Mouse (Mus musculus) heart, embryonic 11.5 days (tissue): ENCODE measurements around the gene Hivep1. TPM values are rescaled to one million over a fixed set of nuclear protein-coding genes. Genes with fewer than 3 reads are reported as not detected.

Source experiments
- ATAC-seq: fragments of 200-750 bp; cut with Nextera tagmentation; replicated peaks from 2 replicates; pipeline ENCODE4 v1.8.0; 2017; ENCODE audit warnings: moderate library complexity; ENCODE audit not compliant: insufficient number of reproducible peaks, low FRiP score, low TSS enrichment
- H3K27ac ChIP-seq: fragments of 300-500 bp; sonication (generic); 2 replicates; pipeline ENCODE4 v1.5.1; 2014; ENCODE audit warnings: mild to moderate bottlenecking, low read depth, low read length
- H3K27me3 ChIP-seq: fragments of 300-500 bp; sonication (generic); 2 replicates; pipeline ENCODE4 v1.6.1; 2014; ENCODE audit warnings: mild to moderate bottlenecking, low read length, mixed read lengths; ENCODE audit not compliant: control insufficient read depth, insufficient read depth
- H3K36me3 ChIP-seq: fragments of 300-500 bp; sonication (generic); 2 replicates; pipeline ENCODE4 v1.6.1; 2014; ENCODE audit warnings: mild to moderate bottlenecking, low read length, moderate library complexity, mixed read lengths; ENCODE audit not compliant: control insufficient read depth, insufficient read depth
- H3K4me1 ChIP-seq: fragments of 300-500 bp; sonication (generic); 2 replicates; pipeline ENCODE4 v1.6.1; 2014; ENCODE audit warnings: low read length; ENCODE audit not compliant: control insufficient read depth, insufficient read depth
- H3K4me2 ChIP-seq: fragments of 300-500 bp; sonication (generic); 2 replicates; pipeline ENCODE4 v1.6.1; 2014; ENCODE audit warnings: mild to moderate bottlenecking, moderate library complexity
- H3K4me3 ChIP-seq: fragments of 300-500 bp; sonication (generic); 2 replicates; pipeline ENCODE4 v1.5.1; 2014; ENCODE audit warnings: low read depth, low read length
- H3K9ac ChIP-seq: fragments of 300-500 bp; sonication (generic); 2 replicates; pipeline ENCODE4 v1.6.1; 2014; ENCODE audit warnings: mild to moderate bottlenecking, low read depth, low read length, moderate library complexity
- H3K9me3 ChIP-seq: fragments of 300-500 bp; sonication (generic); replicated peaks from 2 replicates; pipeline ENCODE4 v1.6.1; 2016; ENCODE audit warnings: low read length; ENCODE audit not compliant: control insufficient read depth
- whole genome bisulfite sequencing: fragments of 180-500 bp; shearing (Covaris S2); extraction: QIAGEN DNeasy Blood & Tissue Kit; methylation state at CpG from one replicate; pipeline ENCODE4 v1.1.7; 2014; ENCODE audit not compliant: insufficient replicate concordance; 5-methylcytosine and 5-hydroxymethylcytosine counted together
- polyA plus RNA-seq: library from polyadenylated mRNA; unstranded; fragments of >200 nt; fragmentation: Nextera tagmentation; extraction: Ambion mirVana; gene quantifications from 2 replicates; pipeline ENCODE4 v1.2.1, GENCODE M21; 2014

The Hivep1 gene
- polyA plus RNA-seq, 1 experiment from 2014 or later = 11.4 TPM

DNA sequence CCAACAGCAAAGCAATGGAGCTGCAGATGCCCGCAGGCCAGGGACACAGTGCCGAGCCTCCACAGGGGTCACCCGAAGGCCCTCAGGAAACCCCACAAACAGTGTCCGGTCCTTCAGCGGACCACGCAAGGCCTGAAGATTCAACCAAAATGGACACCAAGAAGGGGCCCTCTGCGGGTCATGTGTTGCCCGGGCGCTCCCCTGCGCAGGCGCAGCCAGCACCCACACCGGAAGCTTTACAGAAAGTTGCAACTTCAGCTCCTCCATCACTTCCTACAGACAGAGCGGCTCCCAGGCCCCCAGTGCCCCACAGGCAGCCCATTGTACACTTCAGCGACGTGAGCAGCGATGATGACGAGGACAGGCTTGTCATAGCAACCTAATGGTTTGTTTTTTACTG, 132.3 kb downstream of the Hivep1 start:
- no peaks in the 10 kb centered on the region for H3K27me3 ChIP-seq
- ATAC-seq = no peak
- H3K4me1 ChIP-seq = no peaks in the 10 kb centered on the region
- no peak overlapping the region for H3K27ac ChIP-seq
- no peak overlapping the region for H3K4me3 ChIP-seq
- H3K4me2 ChIP-seq = no peak overlapping the region
- no peaks in the 10 kb centered on the region for H3K9me3 ChIP-seq
- peaks cover 4% of the 10 kb centered on the region; the same call in 1 of the 2 replicates for H3K36me3 ChIP-seq
- WGBS = 91% methylated on average over 17 of the region's 17 CpGs
- no peak overlapping the region for H3K9ac ChIP-seq

DNA sequence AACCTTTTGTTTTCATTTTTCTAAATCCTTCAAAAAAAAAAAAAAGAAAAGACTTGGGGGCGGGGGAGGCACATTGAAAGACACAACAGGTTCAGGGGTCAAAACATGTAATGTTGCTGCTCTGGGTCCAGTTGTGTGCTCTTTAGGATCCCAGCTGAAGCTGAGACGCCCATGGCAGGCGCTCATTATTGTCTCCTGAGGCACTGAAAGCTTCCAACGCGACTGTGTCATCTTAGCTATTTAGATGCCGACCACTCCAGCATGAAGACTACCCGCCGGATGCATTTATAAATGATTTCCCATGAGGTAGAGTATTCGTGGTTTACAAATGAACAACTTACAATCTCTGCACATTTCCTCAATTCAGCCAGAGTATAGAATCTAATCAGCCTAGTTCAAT, 141.2 kb downstream of the Hivep1 start:
- no peaks in the 10 kb centered on the region for H3K27me3 ChIP-seq
- H3K36me3 ChIP-seq = no peaks in the 10 kb centered on the region
- H3K9me3 ChIP-seq = no peaks in the 10 kb centered on the region
- no peak for ATAC-seq
- no peak overlapping the region for H3K9ac ChIP-seq
- no peak overlapping the region for H3K4me2 ChIP-seq
- 70% methylated on average over 9 of the region's 9 CpGs for WGBS
- no peaks in the 10 kb centered on the region for H3K4me1 ChIP-seq
- no peak overlapping the region for H3K4me3 ChIP-seq
- H3K27ac ChIP-seq = no peak overlapping the region

DNA sequence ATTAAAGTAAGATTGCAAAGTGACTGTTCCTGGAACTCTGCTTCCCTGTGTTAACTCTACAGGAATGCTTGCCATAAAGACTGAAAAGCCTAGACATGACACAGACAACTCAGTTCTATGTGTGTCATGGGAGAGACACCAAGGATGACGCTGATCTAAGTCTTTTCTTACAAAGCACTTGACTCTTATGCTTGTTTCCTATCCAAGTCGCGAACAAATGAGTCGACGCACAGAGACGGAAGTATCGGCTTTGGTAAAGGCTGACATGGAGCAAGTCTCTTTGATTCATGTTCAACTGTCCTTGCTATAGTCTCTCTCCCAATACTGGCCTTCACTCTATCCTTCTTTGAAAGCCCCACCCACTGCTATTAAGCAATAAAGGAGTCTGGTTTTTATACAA, 143.8 kb downstream of the Hivep1 start:
- no peaks in the 10 kb centered on the region for H3K36me3 ChIP-seq
- H3K27me3 ChIP-seq = no peaks in the 10 kb centered on the region
- no peak overlapping the region for H3K9ac ChIP-seq
- H3K4me2 ChIP-seq = no peak overlapping the region
- no peaks in the 10 kb centered on the region; the same call in 1 of the 2 replicates for H3K9me3 ChIP-seq
- ATAC-seq = no peak
- no peak overlapping the region for H3K27ac ChIP-seq
- H3K4me3 ChIP-seq = no peak overlapping the region
- WGBS = 88% methylated on average over 7 of the region's 7 CpGs
- no peaks in the 10 kb centered on the region for H3K4me1 ChIP-seq

DNA sequence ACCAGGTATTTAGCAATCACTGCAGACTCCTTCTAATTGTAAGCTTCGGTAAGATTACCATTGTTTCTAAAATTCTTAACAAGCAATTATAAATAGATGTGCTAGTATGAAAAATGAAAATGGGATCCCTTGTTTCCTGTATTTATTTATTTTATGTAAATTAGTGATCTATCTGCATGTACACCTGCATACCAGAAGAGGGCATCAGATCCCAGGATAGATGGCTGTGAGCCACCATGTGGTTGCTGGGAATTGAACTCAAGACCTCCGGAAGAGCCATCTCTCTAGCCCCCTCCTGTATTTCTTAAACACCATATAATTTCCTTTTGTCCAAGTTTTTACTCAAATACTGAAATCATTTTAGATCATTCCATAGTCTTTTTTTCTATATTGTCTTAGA, 145.8 kb downstream of the Hivep1 start:
- H3K9ac ChIP-seq = no peak overlapping the region
- 83% methylated on average over 2 of the region's 2 CpGs for WGBS
- H3K27ac ChIP-seq = no peak overlapping the region
- H3K27me3 ChIP-seq = no peaks in the 10 kb centered on the region
- H3K4me3 ChIP-seq = no peak overlapping the region
- no peaks in the 10 kb centered on the region for H3K36me3 ChIP-seq
- H3K9me3 ChIP-seq = no peaks in the 10 kb centered on the region; the same call in 1 of the 2 replicates
- ATAC-seq = no peak
- no peaks in the 10 kb centered on the region for H3K4me1 ChIP-seq
- no peak overlapping the region for H3K4me2 ChIP-seq

DNA sequence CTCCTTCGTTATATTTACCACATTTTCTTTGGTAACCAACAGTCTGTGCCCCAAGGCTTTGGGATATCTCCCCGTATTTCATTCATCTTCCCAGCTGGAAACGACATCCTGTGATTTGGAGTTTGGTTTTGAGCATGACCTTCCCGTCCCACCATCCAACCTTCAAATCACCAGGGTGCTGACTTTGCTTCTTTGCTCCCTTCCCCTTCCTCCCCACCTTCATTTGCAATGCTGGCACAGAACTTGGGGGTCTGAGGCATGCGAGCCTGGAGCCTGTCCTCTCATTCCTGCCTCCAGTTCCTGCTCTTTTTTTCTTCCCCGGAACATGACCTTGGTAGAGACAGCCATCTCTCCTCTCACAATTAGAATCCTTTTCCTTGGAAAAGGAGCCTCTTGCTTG, 161.7 kb downstream of the Hivep1 start:
- H3K27ac ChIP-seq = no peak overlapping the region
- no peak overlapping the region for H3K9ac ChIP-seq
- no peak overlapping the region for H3K4me3 ChIP-seq
- no peaks in the 10 kb centered on the region for H3K4me1 ChIP-seq
- H3K27me3 ChIP-seq = no peaks in the 10 kb centered on the region
- H3K9me3 ChIP-seq = no peaks in the 10 kb centered on the region
- WGBS = 84% methylated on average over 6 of the region's 6 CpGs
- ATAC-seq = no peak
- H3K36me3 ChIP-seq = no peaks in the 10 kb centered on the region
- H3K4me2 ChIP-seq = no peak overlapping the region

DNA sequence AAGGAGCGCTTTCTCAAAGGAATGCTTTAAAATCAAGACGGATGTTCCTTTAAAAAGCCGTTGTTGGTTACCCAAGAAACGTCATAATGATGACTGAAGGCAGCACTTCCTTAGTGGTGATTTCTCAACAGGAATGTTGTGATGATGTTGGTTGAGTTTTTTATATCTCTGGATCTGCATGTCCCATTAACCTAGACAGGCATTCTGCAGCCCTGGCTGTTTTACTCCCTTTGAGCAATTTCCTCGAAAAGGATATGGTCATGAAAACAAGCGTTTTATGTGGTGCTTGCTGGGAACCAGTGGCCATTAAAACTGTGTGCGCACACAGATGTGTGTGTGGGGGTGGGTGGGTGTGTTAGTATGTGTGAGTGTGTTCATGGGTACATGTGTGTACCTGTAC, 170.6 kb downstream of the Hivep1 start:
- WGBS = 85% methylated on average over 7 of the region's 7 CpGs
- no peaks in the 10 kb centered on the region for H3K9me3 ChIP-seq
- H3K4me3 ChIP-seq = no peak overlapping the region
- H3K4me2 ChIP-seq = no peak overlapping the region
- ATAC-seq = no peak
- H3K27ac ChIP-seq = no peak overlapping the region
- no peaks in the 10 kb centered on the region for H3K27me3 ChIP-seq
- H3K4me1 ChIP-seq = 0 out of 2 replicates have a peak, but pooled peaks cover 4% of the 10 kb centered on the region
- no peak overlapping the region for H3K9ac ChIP-seq
- H3K36me3 ChIP-seq = no peaks in the 10 kb centered on the region

DNA sequence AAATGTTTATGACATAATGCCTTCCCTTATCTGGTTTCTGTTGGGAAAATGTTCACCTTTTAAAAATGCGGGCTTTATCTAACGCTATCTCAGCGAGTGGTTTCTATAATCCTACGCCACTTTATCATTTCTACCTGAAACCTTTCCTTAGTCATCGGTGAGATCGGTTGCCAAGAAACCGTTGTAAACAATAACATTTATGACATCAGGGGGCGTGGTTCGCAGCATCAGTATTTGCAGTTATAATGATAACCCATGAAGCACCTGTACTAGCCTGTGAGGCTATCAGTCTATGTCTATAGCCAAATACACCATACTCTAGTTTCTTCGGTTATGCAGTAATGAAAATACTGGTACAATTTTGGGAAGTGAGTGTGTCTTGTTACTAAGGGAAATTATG, 177.0 kb downstream of the Hivep1 start:
- Histone ChIP-seq H3K9me3 (no peaks in the 10 kb centered on the region), H3K36me3 (no peaks in the 10 kb centered on the region), H3K27me3 (no peaks in the 10 kb centered on the region), H3K4me1 (no peaks in the 10 kb centered on the region), H3K27ac (no peak overlapping the region), H3K4me2 (no peak overlapping the region), H3K4me3 (no peak overlapping the region), H3K9ac (no peak overlapping the region)
- no peak for ATAC-seq
- 85% methylated on average over 10 of the region's 10 CpGs for WGBS

DNA sequence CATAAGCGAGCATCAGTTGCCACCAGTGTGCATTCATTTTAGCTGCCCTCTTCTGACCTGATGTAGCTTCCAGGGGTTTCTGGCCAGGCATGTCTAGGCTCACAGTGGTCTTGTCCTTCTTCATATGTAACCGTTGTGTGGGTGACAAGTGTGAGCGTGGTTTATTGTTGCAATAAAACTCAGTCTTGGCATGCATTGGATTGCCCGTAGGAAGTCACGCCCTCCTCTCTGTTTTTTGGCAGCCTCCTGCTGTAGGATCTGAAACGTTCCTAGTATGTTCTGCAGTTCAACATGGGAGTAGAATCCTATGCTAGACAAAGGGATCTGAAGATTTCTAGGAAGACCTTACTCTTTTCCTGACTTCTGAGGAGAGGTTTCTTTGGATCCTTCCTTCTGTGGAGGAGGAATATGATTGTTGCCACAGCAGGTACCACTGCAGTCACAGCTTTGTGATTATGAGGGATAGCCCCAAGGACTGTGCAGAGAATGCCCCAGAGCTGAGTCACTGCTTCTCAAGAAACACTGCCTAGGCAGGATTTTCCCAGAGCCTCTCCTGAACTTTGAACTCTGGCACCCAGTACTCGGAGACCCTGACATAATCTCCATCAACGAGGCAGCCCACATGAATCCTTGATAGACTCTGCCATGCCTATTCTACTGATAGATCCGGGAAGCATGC, 182.1 kb downstream of the Hivep1 start:
- no peaks in the 10 kb centered on the region for H3K9me3 ChIP-seq
- H3K4me1 ChIP-seq = no peaks in the 10 kb centered on the region; the same call in 1 of the 2 replicates
- no peak overlapping the region for H3K4me2 ChIP-seq
- no peak overlapping the region for H3K4me3 ChIP-seq
- H3K27ac ChIP-seq = no peak overlapping the region
- 74% methylated on average over 9 of the region's 9 CpGs for WGBS
- no peak for ATAC-seq
- no peaks in the 10 kb centered on the region for H3K27me3 ChIP-seq
- H3K9ac ChIP-seq = no peak overlapping the region
- H3K36me3 ChIP-seq = no peaks in the 10 kb centered on the region

DNA sequence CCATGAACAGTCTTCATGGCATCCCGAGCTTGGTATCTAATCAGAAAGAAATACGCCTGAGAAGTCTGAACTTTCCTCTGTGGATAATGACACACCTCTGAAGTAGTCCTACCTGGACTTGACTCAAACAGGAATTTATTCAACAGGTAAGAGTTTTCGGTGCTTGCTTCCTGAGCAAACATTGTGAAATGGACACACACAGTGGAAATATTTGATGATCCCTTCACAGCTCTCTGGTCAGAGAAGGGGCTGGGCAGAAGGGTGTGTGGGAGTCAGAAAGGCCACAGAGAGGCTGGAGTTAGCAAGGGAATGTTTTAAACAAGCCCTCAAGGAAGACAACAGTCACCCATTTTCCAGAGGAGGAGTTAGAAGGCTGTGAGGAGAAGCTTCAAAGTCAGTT, 186.7 kb downstream of the Hivep1 start:
- no peaks in the 10 kb centered on the region for H3K27me3 ChIP-seq
- no peaks in the 10 kb centered on the region for H3K36me3 ChIP-seq
- no peak overlapping the region for H3K4me2 ChIP-seq
- H3K4me3 ChIP-seq = no peak overlapping the region
- H3K4me1 ChIP-seq = no peaks in the 10 kb centered on the region; the same call in 1 of the 2 replicates
- no peak for ATAC-seq
- 77% methylated on average over 3 of the region's 3 CpGs for WGBS
- 0 out of 2 replicates have a peak overlapping the region, but pooled peaks have one; percentile 10 for H3K27ac ChIP-seq
- no peak overlapping the region for H3K9ac ChIP-seq
- no peaks in the 10 kb centered on the region for H3K9me3 ChIP-seq
